ENCODE assay signal across 11 mouse cellular contexts in the genomic region with DNA sequence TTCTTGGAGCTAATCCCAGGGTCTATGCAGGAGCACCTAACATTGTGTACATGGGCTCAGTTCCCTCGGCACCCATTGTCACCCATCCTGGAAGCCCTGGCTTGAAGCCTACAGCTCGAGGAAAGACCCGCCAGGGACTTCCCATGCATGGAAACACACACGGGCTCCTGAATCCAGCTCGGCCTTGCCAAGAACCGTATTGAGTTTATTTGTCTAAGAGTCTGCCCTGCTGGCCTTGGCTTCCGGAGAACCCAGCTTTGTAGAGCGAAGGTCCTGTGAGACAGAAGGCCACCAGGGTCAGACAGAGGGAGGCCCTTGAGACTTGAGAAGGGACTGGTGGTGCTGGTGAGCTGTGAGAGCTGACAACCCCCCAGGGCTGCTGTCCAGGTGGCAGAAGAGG.
DNase-seq lines count a peak whose midpoint lies in the region; ATAC-seq and TF ChIP-seq lines count a peak whose summit lies in the region.
"Had no signal": no experiment of that assay in that cellular context is flagged by ENCODE, and none has a peak within 500 bp of the region (broad histone marks: within the 10 kb centered on the region; RNA-seq: fewer than 3 reads in every experiment).

No protein-coding gene starts in this region.

- H3K36me3 ChIP-seq in forebrain, embryonic 14.5 days (ENCODE audit: control insufficient read depth, insufficient read depth, low read length) = no peaks in the 10 kb centered on the region
- H3K36me3 ChIP-seq in forebrain, postnatal 0 days (ENCODE audit: insufficient read depth) = no peaks in the 10 kb centered on the region
- H3K36me3 ChIP-seq: forebrain, embryonic 10.5 days; limb, embryonic 15.5 days had no signal

- no peaks in the 10 kb centered on the region for H3K27me3 ChIP-seq in forebrain, embryonic 14.5 days (replicated peaks; ENCODE audit: control insufficient read depth, insufficient read depth, low read length)
- no peaks in the 10 kb centered on the region for H3K27me3 ChIP-seq in forebrain, postnatal 0 days (ENCODE audit: insufficient read depth, low read length)
- H3K27me3 ChIP-seq: limb, embryonic 15.5 days had no signal

- peaks cover 22% of the 10 kb centered on the region for H3K4me1 ChIP-seq in forebrain, embryonic 14.5 days (ENCODE audit: control insufficient read depth, insufficient read depth, low read length)
- peaks cover 20% of the 10 kb centered on the region for H3K4me1 ChIP-seq in forebrain, postnatal 0 days (ENCODE audit: insufficient read depth)

- no peaks in the 10 kb centered on the region for H3K9me3 ChIP-seq in forebrain, embryonic 14.5 days (replicated peaks; ENCODE audit: control insufficient read depth, low read length)
- H3K9me3 ChIP-seq in forebrain, postnatal 0 days (ENCODE audit: low read length) = no peaks in the 10 kb centered on the region
- H3K9me3 ChIP-seq: forebrain, embryonic 10.5 days; limb, embryonic 15.5 days had no signal

- no peak overlapping the region for H3K9ac ChIP-seq in forebrain, embryonic 14.5 days (ENCODE audit: low read length)
- H3K9ac ChIP-seq in forebrain, postnatal 0 days = no peak overlapping the region
- H3K9ac ChIP-seq: limb, embryonic 15.5 days had no signal

- peak; percentile 23 for DNase-seq in forebrain, embryonic 14.5 days (ENCODE audit: low spot score)
- DNase-seq in forebrain, postnatal 0 days = no peak
- peak; percentile 36 to 42 for DNase-seq in spleen, postnatal 36 days (ENCODE audit: low spot score in 2 of 2)
- DNase-seq in spleen, postnatal 4 days (ENCODE audit: low spot score in 2 of 2) = no peak
- peak; percentile 83 for DNase-seq in kidney, postnatal 14 days
- peak; percentile 29 for DNase-seq in skeletal muscle tissue, adult 2 months (ENCODE audit: low read depth, low spot score)
- no peak for DNase-seq in cerebellum, adult 9-11 months
- no peak for DNase-seq in right cerebral cortex, postnatal 14 days
- DNase-seq: midbrain, embryonic 14.5 days had no signal

- TF ChIP-seq CTCF in forebrain, postnatal 0 days (IDR thresholded peaks at IDR 0.05; ENCODE audit: low read depth) = no peak

- H3K4me3 ChIP-seq in forebrain, embryonic 14.5 days (ENCODE audit: low read depth, low read length) = no peak overlapping the region
- H3K4me3 ChIP-seq in forebrain, postnatal 0 days (ENCODE audit: low read depth, low read length) = no peak overlapping the region
- H3K4me3 ChIP-seq: forebrain, embryonic 10.5 days; limb, embryonic 15.5 days had no signal

- no peak overlapping the region for H3K4me2 ChIP-seq in forebrain, embryonic 14.5 days (ENCODE audit: low read length)
- no peak overlapping the region for H3K4me2 ChIP-seq in forebrain, postnatal 0 days (ENCODE audit: low read depth)
- H3K4me2 ChIP-seq: limb, embryonic 15.5 days had no signal

- 75% methylated on average over 8 of the region's 8 CpGs for WGBS in forebrain, embryonic 14.5 days
- 43% methylated on average over 8 of the region's 8 CpGs for WGBS in forebrain, postnatal 0 days

- no peak for ATAC-seq in forebrain, embryonic 14.5 days
- ATAC-seq in forebrain, postnatal 0 days = no peak

- no peak overlapping the region for H3K27ac ChIP-seq in forebrain, embryonic 14.5 days (ENCODE audit: low read depth, low read length)
- no peak overlapping the region for H3K27ac ChIP-seq in forebrain, postnatal 0 days (ENCODE audit: low read depth, low read length)
- H3K27ac ChIP-seq: forebrain, embryonic 10.5 days; limb, embryonic 15.5 days had no signal

Comparison
In these comparisons a context has a peak if more than half of its experiments do, and no peak if none do; other contexts are left out.
1. DNase-seq: peak in forebrain, embryonic 14.5 days (single experiment), spleen, postnatal 36 days (2 of 2), kidney, postnatal 14 days (single experiment) and skeletal muscle tissue, adult 2 months (single experiment); none in forebrain, postnatal 0 days (single experiment), spleen, postnatal 4 days (0 of 2), cerebellum, adult 9-11 months (single experiment) and right cerebral cortex, postnatal 14 days (single experiment).